Mouse (Mus musculus) cerebellum, postnatal 4 days (tissue): Measurements from ENCODE around the gene Ctbp2.

Source experiments
- DNase-seq, 2 experiments: peaks; one replicate each; pipeline ENCODE4 v3.0.0; 2022; ENCODE audit warnings: low spot score in 2 of 2, mixed read lengths in 1 of 2

Ctbp2 gene

DNA sequence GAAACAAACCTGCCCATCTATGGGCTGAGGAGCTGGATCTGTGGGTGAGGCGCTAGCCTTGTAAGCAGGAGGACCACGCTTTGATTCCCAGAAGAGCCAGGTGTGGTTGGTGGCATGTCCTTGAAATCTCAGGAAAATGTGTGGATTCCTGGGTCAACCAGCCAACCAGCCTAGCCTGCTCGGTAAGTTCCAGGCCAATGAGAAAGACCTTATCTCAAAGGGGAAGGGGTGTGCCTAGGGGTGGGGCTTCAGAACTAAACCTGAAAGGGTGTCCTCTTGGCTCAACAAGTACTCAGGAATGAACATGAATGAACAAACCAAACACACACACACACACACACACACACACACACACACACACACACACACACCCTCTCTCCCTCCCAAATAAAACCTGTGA is 82.4 kb downstream of the Ctbp2 start:
- no peak for DNase-seq

DNA sequence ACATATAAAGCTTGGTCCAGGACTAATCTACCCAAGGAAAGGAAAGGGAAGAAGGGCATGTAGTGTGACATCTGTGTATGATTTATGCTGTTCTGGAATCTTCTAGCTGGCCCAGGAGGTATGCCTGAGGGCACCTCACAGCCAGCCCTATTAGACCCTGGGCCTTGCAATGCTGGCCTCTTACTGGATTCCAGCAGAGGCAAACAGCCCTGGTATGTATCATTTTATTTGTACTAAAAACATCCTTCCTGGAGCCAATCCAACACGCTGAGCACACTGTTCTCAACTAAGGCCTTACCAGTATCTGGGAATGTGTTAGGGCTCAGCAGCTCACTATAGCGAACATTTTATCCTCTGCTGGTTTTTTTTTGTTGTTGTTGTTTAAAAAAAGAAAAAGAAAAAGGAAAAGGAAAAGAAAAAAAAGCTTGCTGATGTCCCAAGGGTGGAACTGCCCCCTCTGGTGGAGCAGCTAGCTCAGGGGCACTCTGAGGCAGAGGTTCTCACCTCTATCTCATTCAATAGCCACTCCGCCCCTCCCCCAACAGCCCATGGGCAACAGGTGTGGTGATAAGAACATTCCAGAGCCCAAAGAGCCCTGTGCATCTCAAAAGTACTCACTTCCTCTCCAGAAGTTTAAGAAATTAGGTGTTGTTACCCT is 83.3 kb downstream of the Ctbp2 start:
- no peak for DNase-seq

DNA sequence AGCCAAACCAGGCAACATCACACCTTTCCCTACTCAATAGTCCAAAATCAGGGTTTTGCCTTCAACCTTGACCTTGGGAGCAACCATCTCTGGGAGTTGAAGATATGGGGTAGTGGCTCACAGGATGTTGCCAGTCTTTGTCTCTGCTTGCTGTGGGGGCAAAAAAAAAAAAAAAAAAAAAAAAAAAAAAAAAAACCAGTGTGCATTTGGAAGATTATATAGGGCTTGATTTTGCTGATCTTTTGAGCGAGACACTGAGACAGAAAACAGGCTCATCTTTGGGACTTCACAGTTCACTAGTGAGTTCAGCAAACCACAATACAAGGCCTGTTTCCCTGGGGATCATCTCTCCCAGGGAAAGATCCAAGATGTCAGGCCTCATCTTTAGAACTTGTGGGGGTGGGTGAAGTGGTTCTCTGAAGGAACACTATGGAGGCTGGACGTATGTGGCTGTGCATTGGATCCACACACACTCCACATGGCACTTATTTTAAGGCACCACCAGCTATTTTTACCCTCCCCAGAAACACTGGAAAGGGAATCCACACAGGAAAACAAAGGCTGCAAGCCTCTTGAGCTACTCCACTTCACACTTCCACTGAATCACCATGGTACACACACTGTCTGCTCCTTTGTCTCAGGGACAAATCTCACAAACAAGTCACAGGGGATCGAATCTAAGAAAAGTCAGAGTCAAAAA is 84.4 kb downstream of the Ctbp2 start:
- DNase-seq, result no peak

DNA sequence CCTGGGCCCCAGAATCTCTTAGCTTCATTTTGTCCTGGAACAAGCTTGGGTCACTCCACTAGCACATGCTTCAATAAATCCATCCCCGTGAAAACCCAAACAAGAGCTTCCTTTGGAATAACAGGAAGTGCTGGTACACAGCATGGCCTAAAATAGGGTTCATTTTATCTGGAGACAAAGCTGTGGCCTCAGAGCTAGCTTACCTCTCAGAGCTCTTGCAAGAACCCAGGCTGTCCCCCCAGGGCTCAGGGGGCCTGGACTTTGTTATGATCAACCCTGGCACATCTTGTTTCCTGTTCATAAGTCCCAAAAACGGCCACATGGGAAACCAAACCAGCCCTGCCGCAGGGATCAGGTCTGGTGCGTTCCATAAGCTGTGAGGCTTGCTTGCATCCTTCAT is 86.5 kb downstream of the Ctbp2 start:
- no peak for DNase-seq

DNA sequence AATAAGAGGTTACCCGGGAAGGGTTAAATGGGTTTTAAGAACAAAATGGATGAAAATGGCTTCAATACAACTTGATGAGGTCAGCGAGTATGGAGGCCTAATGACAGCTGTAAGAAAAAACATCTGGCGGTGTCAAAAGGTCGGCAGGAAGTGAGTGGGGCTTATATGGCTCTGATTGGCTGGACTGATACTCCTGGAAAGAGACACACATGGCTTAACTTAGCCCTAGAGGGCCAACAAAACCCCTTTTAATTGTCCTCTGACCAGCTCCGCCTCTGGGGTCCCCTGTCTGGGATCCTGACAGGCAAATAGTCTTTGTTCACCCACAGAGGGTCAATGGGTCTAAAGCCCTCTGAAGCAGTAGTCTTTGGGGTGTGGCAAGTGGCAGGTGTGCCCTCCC is 86.9 kb downstream of the Ctbp2 start:
- DNase-seq, result no peak

DNA sequence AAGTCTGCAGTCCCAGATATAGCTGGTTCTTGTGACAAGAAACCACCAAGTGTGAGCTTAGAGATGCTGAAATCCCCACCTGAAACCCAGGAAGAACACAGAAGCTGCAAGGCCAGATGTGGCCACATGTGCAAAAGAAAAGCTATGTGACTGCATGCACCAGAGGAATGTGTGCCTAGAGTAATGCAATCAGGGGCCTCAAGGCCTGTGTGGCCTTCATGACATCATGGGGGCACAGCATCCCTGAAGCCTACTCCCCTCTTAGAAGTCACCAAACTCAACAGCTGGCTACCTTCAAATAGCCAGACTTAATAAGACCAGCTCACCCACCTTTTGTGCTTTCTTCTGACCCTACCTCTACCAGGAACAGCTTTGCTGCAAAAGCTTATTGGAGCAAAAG is 88.3 kb downstream of the Ctbp2 start:
- no peak for DNase-seq

DNA sequence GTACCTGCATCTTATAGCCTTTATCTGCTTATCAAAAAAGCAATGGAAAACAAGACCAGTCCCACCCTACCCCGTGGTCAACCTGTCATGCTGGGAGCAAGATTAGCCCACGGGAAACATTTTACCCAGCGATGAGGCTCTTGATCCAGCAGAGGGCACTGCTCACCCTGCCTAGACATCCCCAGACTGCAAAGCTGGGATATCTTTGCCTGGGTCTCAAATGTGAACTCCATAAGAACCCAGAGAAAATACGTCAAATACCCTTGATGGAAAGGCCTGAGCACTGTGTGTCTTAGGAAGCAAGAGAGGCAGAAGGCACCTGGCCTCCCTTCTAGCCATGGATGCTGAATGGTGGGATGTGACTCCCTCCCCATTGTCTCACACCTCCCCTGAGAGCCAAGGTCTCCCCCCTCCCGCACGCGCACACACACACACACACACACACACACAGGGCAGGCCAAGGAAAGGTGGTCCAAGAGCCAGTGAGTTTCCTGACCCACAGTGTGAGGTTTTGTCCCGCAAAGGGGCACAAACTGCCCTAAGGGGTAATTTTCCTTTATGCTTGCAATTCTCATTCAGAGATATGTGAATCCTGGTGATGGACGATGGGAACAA is 91.5 kb downstream of the Ctbp2 start:
- DNase-seq, result peak; percentile 42 to 64

DNA sequence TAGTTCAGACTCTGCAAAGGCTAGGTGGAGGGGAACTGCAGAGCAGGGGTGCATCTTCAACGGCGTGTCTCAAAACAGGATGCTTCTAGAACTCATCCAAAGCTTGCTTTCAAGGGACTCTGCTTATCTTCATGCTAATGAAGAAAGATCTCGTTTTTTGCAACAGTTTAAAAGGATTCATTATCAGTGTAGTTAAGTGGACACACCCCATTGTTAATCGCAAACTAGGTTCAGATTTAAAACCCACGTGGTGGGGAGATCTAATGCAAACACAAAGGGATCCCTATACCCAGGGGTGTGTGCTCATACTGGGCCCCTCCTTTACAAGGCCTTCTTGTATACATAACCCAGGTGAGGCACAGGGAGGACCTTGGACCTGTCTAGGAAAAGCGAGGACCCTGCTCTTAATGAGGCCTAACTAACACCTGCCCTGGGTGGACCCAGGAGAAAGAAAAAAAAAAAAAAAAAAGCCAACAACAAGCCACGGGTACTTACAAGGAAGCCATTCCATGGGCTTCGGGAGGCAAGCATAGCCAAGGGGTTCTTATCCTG is 94.6 kb downstream of the Ctbp2 start:
- no peak for DNase-seq

DNA sequence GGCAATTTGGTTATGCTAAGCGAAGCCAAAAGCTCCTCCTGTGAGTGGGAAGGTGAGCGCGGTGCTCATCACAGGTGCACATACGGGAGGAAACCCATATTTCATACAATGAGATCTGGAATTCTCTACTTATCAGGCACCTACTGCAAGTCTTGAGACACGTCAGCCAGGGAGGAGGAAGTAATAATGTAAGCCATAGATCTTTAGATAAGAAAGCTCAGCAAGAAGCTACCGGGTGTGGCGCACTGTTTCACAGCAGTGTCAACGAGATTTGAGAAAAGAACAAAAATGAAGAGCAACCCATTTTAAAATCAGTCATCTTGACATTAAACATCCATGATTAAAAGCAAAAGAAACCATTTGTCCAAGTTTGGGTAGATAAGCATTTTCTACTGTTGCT is 95.2 kb downstream of the Ctbp2 start:
- DNase-seq, result no peak

DNA sequence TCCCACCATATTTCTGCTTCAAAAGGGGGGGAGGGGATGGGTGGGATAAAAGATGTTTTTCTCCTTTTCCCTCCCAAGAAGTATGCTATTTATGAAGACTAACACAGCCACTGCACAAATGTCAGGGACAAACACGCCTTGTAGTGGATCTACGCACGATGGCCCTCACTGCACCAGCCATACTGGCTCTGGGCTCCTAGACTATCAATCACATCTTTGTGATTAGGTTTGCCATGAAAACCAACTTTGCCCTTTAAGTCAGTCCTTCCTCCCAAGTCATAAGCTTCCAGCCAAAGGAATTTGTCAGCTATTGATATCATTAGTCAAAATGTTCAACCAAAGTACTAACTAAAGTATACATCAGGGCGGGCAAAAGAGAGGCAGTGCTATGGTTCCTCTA is 96.2 kb downstream of the Ctbp2 start:
- DNase-seq, result no peak

DNA sequence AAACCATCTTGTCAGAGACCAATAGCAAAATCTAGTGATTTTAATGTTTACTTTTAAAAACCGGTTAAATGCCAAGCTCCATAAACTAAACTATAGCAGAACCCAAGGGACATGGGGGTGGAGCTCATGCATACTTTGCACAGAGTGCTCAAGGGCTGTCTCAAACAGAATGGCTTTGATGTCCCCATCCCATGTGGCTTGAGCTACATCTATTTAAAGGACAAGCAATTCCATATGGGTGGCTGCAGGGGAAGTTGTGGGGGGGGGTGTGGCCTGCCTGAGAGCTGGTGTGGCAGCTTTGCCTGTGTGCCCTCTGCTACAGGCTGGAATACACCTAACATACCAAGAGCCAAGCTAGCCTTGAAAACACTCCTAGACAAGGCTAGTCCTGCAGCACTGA is 99.5 kb downstream of the Ctbp2 start:
- no peak for DNase-seq

DNA sequence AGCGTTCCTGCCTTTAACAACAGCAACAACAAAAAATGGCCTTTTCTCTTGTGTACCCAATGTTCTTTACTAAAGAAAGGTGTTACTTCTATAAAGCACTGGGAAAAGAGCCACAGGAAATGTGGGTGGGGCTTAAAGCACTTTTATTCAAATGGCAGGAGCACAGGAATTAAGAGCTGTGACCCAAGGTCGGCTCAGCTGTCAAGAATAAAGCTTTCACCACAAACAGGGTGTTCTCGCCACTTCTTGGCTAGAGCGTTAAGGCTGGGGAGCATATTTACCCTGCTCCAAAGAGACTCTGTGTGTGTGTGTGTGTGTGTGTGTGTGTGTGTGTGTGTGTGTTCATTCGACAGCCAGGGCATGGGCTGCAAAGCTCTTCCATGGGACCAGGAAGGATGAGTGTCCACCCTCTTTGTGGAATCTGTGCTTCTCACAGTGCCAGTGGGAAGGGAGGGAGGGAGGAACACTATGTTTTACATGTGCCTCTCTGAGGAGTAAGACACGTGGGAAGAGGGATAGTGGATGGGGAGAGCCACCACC is 104.6 kb downstream of the Ctbp2 start:
- no peak for DNase-seq

DNA sequence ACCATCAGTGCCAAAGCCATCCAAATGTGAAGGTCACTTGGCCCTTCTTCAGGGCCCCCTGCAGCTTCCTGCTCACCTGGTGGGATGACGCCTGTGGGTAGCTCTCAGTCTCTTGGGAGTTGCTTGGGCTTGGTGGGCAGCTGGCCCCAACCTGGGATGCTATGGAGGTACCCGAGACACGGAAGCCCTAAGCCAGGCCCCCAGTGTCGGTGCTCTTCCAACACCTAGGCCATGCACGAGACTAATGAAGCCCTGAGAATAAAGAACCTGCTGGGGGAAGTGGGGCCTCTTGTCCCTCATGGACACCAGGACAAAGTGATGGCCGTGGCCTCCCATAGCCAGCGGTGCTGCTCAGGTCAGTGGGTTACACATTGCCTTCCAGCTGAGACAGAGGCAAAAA is 105.2 kb downstream of the Ctbp2 start:
- DNase-seq, result no peak

DNA sequence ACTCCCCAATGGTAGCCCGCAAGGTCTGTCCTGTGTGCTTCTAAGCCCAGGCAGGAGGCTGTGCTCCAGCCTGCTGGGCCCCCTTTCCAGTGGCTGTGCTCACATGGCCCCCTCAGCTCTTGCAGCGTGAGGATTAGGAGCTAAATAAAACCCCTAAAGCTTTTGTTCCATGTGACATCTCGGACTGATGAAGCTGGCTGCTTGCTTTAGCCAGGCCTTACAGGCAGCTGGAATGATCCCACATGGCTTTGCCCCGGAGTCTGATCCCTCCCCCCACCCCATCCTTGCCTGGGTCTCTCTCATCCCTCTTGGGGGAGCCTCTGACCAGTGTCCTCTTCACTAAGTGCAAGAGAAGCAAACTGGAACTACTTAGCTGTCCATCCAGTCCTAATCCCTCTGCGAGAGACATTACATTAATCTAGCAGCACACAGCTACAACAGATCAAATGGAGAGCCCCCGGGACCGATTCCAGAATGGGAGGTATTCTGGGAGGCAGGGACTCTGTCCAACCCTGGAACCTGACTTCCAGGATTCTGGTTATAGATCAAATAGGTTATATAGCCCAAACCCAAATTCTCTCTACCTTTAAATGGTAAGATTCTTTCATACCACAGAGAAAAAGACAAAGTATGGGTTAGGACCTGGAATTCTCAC is 108.6 kb downstream of the Ctbp2 start:
- DNase-seq, result no peak

DNA sequence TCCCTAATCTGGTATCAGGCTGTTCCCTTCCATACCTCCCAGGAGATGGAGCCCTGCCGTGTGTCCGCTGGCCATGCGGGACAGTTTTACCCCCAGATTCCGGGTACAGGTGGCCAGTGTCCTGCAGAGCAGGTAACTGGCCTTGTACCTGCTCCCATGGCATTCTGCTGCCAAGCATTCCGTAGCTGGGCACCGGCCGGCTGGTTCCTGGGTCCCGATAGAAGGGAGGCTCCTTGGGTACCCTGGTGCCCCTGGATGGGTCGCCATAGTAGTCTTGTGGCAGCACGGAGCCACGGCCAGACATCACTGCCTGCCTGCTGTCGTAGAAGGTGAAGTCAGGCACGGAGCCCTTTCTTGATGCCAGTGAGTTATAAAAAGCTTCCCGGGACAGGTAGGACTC is 109.5 kb downstream of the Ctbp2 start:
- no peak for DNase-seq

DNA sequence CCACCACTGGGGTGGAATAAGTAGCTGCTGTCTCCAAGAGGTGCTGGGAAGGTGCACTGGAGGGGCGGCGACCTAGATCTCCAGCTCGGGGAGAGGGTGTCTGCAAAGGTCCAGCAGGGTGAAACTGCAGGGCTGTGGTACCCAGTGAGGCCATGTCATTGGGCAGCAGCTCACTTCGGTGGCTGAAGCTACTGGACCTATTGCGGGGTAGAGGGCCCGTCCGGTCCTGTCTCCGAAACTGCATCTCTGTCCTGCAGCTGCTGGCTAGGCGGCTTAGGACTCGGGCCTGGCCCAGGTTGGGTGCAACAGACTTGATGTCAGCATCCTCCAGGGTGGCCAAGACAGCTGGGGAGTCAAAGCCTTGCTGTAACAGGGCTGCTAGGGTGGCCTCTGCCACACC is 110.2 kb downstream of the Ctbp2 start:
- no peak for DNase-seq

DNA sequence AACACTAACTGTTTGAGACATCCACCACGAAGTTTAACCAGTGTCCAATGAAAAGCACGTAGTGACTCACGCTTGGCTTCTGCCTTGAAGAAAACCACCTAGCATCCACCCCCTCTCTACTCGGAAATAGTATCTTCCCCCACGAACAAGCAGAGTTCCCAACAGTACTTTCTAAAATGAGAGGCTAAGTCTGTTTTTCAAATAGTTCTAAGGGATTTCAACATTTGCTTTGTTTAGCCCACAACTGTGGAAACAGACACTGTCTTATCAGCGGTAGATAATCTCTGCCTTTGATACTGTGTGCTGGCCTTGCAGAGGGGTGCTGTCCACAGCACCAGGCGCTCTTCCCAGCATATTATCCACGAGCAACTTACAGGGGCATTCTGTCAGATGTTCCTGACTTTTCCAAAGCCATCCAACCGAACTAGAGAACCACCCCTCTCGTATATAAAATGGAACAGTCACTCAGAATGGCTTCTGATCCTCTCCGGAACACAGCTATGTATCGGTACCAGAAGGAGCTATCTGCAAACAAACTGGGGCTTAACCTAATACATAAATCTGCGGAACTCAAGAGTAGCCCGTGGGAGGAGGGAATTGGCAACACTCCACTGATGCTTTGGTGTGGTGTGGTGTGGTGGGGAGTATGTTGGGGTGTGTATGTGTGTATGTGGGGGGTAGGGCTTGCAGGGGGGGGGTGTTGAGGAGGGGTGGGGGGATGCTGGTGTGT is 111.4 kb downstream of the Ctbp2 start:
- DNase-seq, result no peak

DNA sequence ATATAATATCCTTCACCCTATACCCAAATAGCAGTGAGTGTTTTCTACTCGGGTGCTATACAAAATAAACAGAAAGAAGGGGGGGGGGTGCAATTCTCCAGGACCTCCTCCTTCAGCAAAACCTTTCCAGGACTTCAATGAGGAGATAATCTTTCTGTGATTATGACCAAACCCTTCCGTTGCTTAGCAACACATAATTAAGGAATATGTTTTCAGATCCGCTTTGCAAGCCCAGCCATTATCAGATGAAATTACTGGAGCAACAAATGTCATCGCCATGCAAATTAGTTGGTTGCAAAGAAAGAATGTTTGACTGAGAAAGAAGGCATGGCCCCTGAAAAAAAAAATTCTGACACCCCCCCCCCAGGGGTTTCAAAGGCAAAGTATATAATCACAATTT is 112.5 kb downstream of the Ctbp2 start:
- DNase-seq, result no peak

DNA sequence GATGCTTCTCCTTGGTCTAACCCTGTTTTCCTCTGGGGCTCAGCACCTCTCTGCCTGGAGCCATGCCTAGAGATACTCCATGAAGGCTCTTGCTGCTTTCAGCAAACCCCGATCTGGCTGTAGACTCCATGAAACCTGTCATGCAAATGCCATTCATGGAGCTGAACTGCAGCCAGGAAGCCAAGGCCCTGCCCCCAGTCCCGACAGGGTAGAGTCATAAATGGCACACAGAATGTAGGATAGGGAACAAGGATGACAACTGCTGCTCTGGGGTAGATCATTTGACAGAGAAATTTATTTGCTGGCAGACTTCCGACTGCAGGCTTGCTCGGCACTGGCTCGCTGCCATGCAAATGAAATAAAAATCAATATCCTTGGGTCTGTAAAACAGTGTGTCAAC is 113.0 kb downstream of the Ctbp2 start:
- DNase-seq, result peak in 1 of 2 experiments; percentile 67

DNA sequence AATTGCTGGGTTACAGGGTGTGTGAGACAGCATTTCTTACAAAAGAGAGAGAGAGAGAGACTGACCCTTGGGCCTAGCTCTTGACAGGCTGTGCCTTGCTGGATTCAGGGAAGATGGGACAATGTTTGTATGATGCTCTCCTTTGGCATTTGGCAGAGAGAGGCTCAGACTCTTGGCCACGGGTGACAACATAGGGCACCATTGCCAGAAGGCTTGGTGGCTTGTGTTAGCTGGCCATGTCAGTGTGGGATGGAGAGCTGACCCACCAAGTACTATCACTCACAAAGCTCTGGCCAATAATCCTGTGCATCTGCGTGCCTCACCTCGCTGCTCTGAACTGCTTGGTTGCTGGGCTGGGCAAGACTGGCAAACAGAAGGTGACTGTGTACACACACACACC is 113.7 kb downstream of the Ctbp2 start:
- no peak for DNase-seq

DNA sequence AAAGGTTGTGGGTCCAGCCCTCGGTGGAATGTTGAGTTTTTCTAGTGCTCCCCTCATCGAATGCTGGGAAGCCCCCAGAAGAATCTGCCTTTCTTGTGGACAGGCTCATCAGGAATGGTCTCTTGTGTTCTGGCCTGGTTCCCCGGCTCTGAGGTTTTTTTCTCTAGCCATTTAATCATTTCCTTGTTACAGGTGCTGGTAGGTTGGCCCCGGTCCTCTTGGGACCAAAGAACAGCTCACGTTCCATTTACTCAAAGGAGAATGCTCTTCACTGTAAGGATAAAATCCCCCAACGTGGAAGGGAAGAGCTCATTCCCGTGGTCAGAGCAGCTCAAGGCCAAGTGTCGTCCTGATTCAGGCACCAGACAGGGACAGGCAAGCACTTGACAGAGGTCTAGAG is 114.5 kb downstream of the Ctbp2 start:
- DNase-seq, result no peak

DNA sequence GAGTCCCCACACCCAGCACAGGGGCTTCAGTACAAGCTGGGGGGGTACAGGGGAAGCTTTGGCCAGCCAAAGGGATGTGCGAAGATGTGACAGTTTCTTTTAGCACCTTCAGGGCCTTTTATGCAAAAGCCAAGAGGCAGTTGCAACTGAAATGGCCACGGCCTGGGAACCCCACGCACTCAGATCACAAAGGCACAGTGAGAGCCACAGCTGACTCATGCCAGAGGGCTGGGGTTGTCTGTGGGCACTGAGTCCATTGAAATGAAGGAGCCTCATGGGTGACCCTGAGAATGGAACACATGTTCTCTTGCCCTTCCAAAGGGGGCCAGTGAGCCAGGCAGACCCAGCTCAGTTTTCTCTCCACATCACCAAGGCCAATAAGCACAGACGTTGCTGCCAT is 115.5 kb downstream of the Ctbp2 start:
- no peak for DNase-seq
